Mouse (Mus musculus) midbrain, embryonic 12.5 days (tissue): ENCODE measurements at regions not wholly inside any gene's neighbourhood (a gene's known extent, or its start where the extent isn't known, plus 50 kb on each side); places are given as distances from the start of the nearest gene placed in this dataset.

Experiments used
- ATAC-seq: fragments of 200-750 bp; cut with Nextera tagmentation; 2 replicates; pipeline ENCODE4 v1.8.0; 2017; ENCODE audit warnings: low read depth, moderate TSS enrichment, moderate library complexity; ENCODE audit not compliant: low FRiP score
- H3K27ac ChIP-seq: fragments of 300-500 bp; sonication (generic); replicated peaks from 2 replicates; pipeline ENCODE4 v1.5.1; 2016; ENCODE audit warnings: mild to moderate bottlenecking
- H3K27me3 ChIP-seq: fragments of 300-500 bp; sonication (generic); 2 replicates; pipeline ENCODE4 v1.6.1; 2016; ENCODE audit warnings: mild to moderate bottlenecking
- H3K36me3 ChIP-seq: fragments of 300-500 bp; sonication (generic); 2 replicates; pipeline ENCODE4 v1.6.1; 2016
- H3K4me1 ChIP-seq: fragments of 300-500 bp; sonication (generic); 2 replicates; pipeline ENCODE4 v1.6.1; 2016
- H3K4me2 ChIP-seq: fragments of 300-500 bp; sonication (generic); replicated peaks from 2 replicates; pipeline ENCODE4 v1.6.1; 2016; ENCODE audit warnings: mild to moderate bottlenecking, moderate library complexity
- H3K4me3 ChIP-seq: fragments of 300-500 bp; sonication (generic); 2 replicates; pipeline ENCODE4 v1.5.1; 2016; ENCODE audit warnings: mild to moderate bottlenecking
- H3K9ac ChIP-seq: fragments of 300-500 bp; sonication (generic); replicated peaks from 2 replicates; pipeline ENCODE4 v1.6.1; 2016; ENCODE audit warnings: mild to moderate bottlenecking, moderate library complexity
- H3K9me3 ChIP-seq: fragments of 300-500 bp; sonication (generic); 2 replicates; pipeline ENCODE4 v1.6.1; 2016; ENCODE audit warnings: mild to moderate bottlenecking
- WGBS: fragments of 180-500 bp; shearing (Covaris S2); methylation state at CpG from one replicate; pipeline ENCODE4 v1.1.7; 2016; 5-methylcytosine and 5-hydroxymethylcytosine counted together

DNA sequence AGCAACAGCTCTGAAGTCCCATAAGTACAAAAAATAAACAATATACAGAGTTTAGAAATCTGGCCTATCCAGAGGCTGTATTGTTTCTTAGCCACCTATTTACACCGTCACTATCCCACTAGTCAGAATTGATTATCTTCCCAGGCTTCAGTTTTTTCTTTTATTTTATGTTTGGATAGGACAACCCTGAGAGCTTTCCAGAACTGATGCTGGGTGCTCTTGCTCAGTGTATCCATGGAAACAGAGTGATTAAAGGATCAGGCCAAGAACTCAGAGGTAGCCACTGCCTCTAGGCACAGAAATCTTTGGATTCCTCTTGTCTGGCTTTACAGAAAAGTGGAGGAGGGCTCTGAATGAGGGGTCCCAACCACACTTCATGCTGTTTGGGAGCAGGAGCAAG is 55.3 kb upstream of the Lmcd1 start:
- no peak for ATAC-seq
- no peaks in the 10 kb centered on the region for H3K36me3 ChIP-seq
- no peak overlapping the region for H3K9ac ChIP-seq
- H3K27ac ChIP-seq: no peak overlapping the region
- no peak overlapping the region for H3K4me3 ChIP-seq
- no peaks in the 10 kb centered on the region for H3K9me3 ChIP-seq
- H3K27me3 ChIP-seq: no peaks in the 10 kb centered on the region
- WGBS: 53% methylated on average over 1 of the region's 1 CpGs
- H3K4me1 ChIP-seq: no peaks in the 10 kb centered on the region
- no peak overlapping the region for H3K4me2 ChIP-seq

DNA sequence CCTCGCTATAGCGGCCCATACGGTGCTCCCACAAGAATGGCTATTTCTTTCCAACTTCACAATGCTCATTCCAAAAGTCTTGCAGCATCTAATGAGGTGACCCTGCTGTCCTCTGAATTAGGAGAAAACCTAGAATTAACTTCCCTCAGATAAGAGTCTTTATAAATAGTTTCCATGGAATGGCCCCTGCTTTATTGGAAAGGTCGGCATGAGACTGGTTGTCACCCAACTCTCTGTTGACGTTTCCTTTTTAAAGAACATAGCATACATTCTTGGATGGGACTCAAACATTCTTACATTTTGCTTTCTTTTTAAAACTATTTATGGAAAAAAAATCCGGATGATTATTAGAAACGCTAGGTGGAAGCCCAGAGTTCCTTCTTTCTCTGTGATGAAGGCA is 53.9 kb upstream of the Lmcd1 start:
- Histone ChIP-seq H3K9ac (no peak overlapping the region), H3K36me3 (no peaks in the 10 kb centered on the region), H3K27me3 (no peaks in the 10 kb centered on the region), H3K4me1 (no peaks in the 10 kb centered on the region), H3K27ac (no peak overlapping the region), H3K4me3 (no peak overlapping the region), H3K9me3 (no peaks in the 10 kb centered on the region), H3K4me2 (no peak overlapping the region)
- 89% methylated on average over 7 of the region's 7 CpGs for WGBS
- no peak for ATAC-seq

DNA sequence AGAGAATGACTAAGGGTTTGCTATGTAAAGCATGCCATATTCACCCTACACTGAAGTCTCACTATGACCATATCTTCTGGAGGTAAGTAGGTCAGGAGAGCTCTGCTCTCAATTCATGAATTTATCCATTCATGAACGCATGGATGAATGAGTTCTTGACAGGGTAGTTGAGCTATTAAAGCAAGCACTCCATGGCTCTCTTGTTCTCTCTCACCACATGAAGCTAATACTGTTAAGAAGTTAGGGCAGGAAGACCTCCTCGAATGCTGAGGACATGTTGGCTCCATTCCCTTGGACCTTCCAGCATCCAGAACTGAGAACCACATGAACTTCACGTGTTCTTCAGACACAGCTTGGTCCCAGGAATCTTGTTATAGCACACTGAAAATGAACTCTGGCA is 53.4 kb upstream of the Lmcd1 start:
- ATAC-seq: no peak
- no peaks in the 10 kb centered on the region for H3K4me1 ChIP-seq
- no peaks in the 10 kb centered on the region for H3K36me3 ChIP-seq
- H3K4me3 ChIP-seq: no peak overlapping the region
- H3K9ac ChIP-seq: no peak overlapping the region
- no peaks in the 10 kb centered on the region for H3K9me3 ChIP-seq
- 85% methylated on average over 3 of the region's 3 CpGs for WGBS
- H3K27ac ChIP-seq: no peak overlapping the region
- no peak overlapping the region for H3K4me2 ChIP-seq
- H3K27me3 ChIP-seq: no peaks in the 10 kb centered on the region

DNA sequence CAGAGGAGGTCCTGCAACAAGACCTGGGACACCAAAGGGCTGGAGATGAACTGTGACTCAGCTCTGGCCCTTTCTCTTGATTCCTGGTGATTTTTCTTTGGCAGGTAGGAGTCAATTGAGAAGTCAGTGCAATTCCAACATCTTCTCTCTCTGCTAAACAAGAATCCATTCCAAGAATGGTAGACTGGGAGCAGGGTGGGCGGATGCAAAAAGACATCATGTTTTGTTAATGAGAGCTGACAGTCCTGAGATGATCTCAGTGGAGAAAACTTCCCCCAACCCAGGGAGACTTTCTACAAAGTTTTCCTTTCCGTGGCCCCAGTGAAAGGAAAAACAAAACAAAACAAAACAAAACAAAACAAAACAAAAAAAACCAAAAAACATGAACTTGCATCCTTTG is 52.2 kb upstream of the Lmcd1 start:
- H3K4me1 ChIP-seq: no peaks in the 10 kb centered on the region
- no peak for ATAC-seq
- 80% methylated on average over 2 of the region's 2 CpGs for WGBS

GRCm38 (mm10) chr6:112223325-112223724 is 50.2 kb upstream of the Lmcd1 start:
- no peak overlapping the region for H3K9ac ChIP-seq
- ATAC-seq: no peak
- H3K27ac ChIP-seq: no peak overlapping the region
- no peak overlapping the region for H3K4me2 ChIP-seq
- no peak overlapping the region for H3K4me3 ChIP-seq
- no peaks in the 10 kb centered on the region for H3K36me3 ChIP-seq
- WGBS: 80% methylated on average over 7 of the region's 7 CpGs
- no peaks in the 10 kb centered on the region for H3K4me1 ChIP-seq
- no peaks in the 10 kb centered on the region for H3K27me3 ChIP-seq
- no peaks in the 10 kb centered on the region for H3K9me3 ChIP-seq

More for the DNA sequence above, 52.2 kb upstream of the Lmcd1 start:
- Histone ChIP-seq H3K27ac (no peak overlapping the region), H3K27me3 (no peaks in the 10 kb centered on the region), H3K4me2 (no peak overlapping the region), H3K36me3 (no peaks in the 10 kb centered on the region), H3K4me3 (no peak overlapping the region), H3K9me3 (no peaks in the 10 kb centered on the region), H3K9ac (no peak overlapping the region)
